Comparison of ENCODE assay signal across 17 mouse cellular contexts in genomic region chr2:61083100-61083499, GRCm38 (mm10).
"Had no signal": no experiment of that assay in that cellular context is flagged by ENCODE, and none has a peak within 500 bp of the region (broad histone marks: within the 10 kb centered on the region; RNA-seq: fewer than 3 reads in every experiment).

No protein-coding gene starts in this region.

- H3K4me2 ChIP-seq: liver, embryonic 13.5 days; liver, embryonic 15.5 days; lung, embryonic 14.5 days; midbrain, embryonic 12.5 days; neural tube, embryonic 12.5 days had no signal

- H3K27ac ChIP-seq: liver, embryonic 13.5 days; liver, embryonic 15.5 days; midbrain, embryonic 10.5 days; midbrain, embryonic 12.5 days; neural tube, embryonic 12.5 days had no signal

- H3K36me3 ChIP-seq: liver, embryonic 13.5 days; liver, embryonic 15.5 days; midbrain, embryonic 10.5 days; midbrain, embryonic 12.5 days; neural tube, embryonic 12.5 days had no signal

- H3K9me3 ChIP-seq: liver, embryonic 13.5 days; liver, embryonic 15.5 days; midbrain, embryonic 10.5 days; midbrain, embryonic 12.5 days; neural tube, embryonic 12.5 days had no signal

- ATAC-seq: midbrain, embryonic 16.5 days had no signal

- H3K9ac ChIP-seq: liver, embryonic 13.5 days; liver, embryonic 15.5 days; lung, embryonic 14.5 days; midbrain, embryonic 12.5 days; neural tube, embryonic 12.5 days had no signal

- H3K27me3 ChIP-seq: liver, embryonic 13.5 days; liver, embryonic 15.5 days; midbrain, embryonic 12.5 days; neural tube, embryonic 12.5 days had no signal

- DNase-seq: liver, embryonic 13.5 days; lung, adult 18-20 months; lung, embryonic 14.5 days; lung, postnatal 14 days; lung, postnatal 36 days; midbrain, embryonic 14.5 days; right cerebral cortex, postnatal 25 days; right cerebral cortex, postnatal 4 days; spleen, adult 18-20 months; thymus, adult 18-20 months; thymus, postnatal 14 days; thymus, postnatal 4 days had no signal

- H3K4me1 ChIP-seq: liver, embryonic 13.5 days; liver, embryonic 15.5 days; midbrain, embryonic 10.5 days; midbrain, embryonic 12.5 days; neural tube, embryonic 12.5 days had no signal

- H3K4me3 ChIP-seq: liver, embryonic 13.5 days; liver, embryonic 15.5 days; midbrain, embryonic 10.5 days; midbrain, embryonic 12.5 days; neural tube, embryonic 12.5 days had no signal
